Mouse (Mus musculus): ENCODE data around the gene Stk40. TPM values are rescaled to one million over a fixed set of nuclear protein-coding genes. Genes with fewer than 3 reads are reported as not detected.
A peak's percentile ranks its signal among the peaks of the same experiment; 100 is the strongest.

The Stk40 gene
- polyA plus RNA-seq, 1 experiment from 2014 or later = 39.0 TPM

GRCm38 (mm10) chr4:126134236-126134635 lies 30.5 kb downstream of the Stk40 start:
- H3K4me2 ChIP-seq (replicated peaks) = no peak overlapping the region
- H3K9me3 ChIP-seq = no peaks in the 10 kb centered on the region
- peaks cover 83% of the 10 kb centered on the region for H3K36me3 ChIP-seq
- peaks cover 38% of the 10 kb centered on the region for H3K4me1 ChIP-seq
- H3K9ac ChIP-seq = no peak overlapping the region
- no peaks in the 10 kb centered on the region for H3K27me3 ChIP-seq
- ATAC-seq (ENCODE audit: low FRiP score, low read depth) = no peak
- H3K4me3 ChIP-seq = no peak overlapping the region
- no peak overlapping the region for H3K27ac ChIP-seq
- WGBS = 91% methylated on average over 4 of the region's 4 CpGs

GRCm38 (mm10) chr4:126134639-126135038 lies 30.9 kb downstream of the Stk40 start:
- H3K27ac ChIP-seq = no peak overlapping the region
- H3K4me3 ChIP-seq = no peak overlapping the region
- H3K4me1 ChIP-seq = peaks cover 38% of the 10 kb centered on the region
- no peak for ATAC-seq (ENCODE audit: low FRiP score, low read depth)
- no peaks in the 10 kb centered on the region for H3K9me3 ChIP-seq
- peaks cover 83% of the 10 kb centered on the region for H3K36me3 ChIP-seq
- WGBS = 97% methylated on average over 4 of the region's 4 CpGs
- H3K9ac ChIP-seq = no peak overlapping the region
- H3K4me2 ChIP-seq (replicated peaks) = no peak overlapping the region
- no peaks in the 10 kb centered on the region for H3K27me3 ChIP-seq

GRCm38 (mm10) chr4:126137773-126138172 lies 34.0 kb downstream of the Stk40 start:
- peaks cover 7% of the 10 kb centered on the region for H3K4me1 ChIP-seq
- H3K4me3 ChIP-seq = no peak overlapping the region
- H3K9ac ChIP-seq = no peak overlapping the region
- H3K4me2 ChIP-seq (replicated peaks) = no peak overlapping the region
- peaks cover 75% of the 10 kb centered on the region for H3K36me3 ChIP-seq
- no peak for ATAC-seq (ENCODE audit: low FRiP score, low read depth)
- WGBS = 80% methylated on average over 4 of the region's 4 CpGs
- no peak overlapping the region for H3K27ac ChIP-seq
- no peaks in the 10 kb centered on the region for H3K27me3 ChIP-seq
- H3K9me3 ChIP-seq = no peaks in the 10 kb centered on the region

GRCm38 (mm10) chr4:126141021-126141420 lies 37.3 kb downstream of the Stk40 start:
- H3K4me1 ChIP-seq = no peaks in the 10 kb centered on the region
- no peak overlapping the region for H3K4me2 ChIP-seq (replicated peaks)
- no peak overlapping the region for H3K4me3 ChIP-seq
- no peaks in the 10 kb centered on the region for H3K27me3 ChIP-seq
- no peak overlapping the region for H3K27ac ChIP-seq
- H3K9ac ChIP-seq = no peak overlapping the region
- no peak for ATAC-seq (ENCODE audit: low FRiP score, low read depth)
- no peaks in the 10 kb centered on the region for H3K9me3 ChIP-seq
- 72% methylated on average over 5 of the region's 5 CpGs for WGBS
- peaks cover 44% of the 10 kb centered on the region for H3K36me3 ChIP-seq

GRCm38 (mm10) chr4:126145396-126145795 lies 41.6 kb downstream of the Stk40 start:
- H3K27me3 ChIP-seq = no peaks in the 10 kb centered on the region
- ATAC-seq (ENCODE audit: low FRiP score, low read depth) = no peak
- peaks cover 36% of the 10 kb centered on the region for H3K4me1 ChIP-seq
- H3K4me3 ChIP-seq = no peak overlapping the region
- H3K36me3 ChIP-seq = peaks cover 7% of the 10 kb centered on the region
- no peaks in the 10 kb centered on the region for H3K9me3 ChIP-seq
- H3K4me2 ChIP-seq (replicated peaks) = no peak overlapping the region
- WGBS = 65% methylated on average over 3 of the region's 4 CpGs
- H3K9ac ChIP-seq = no peak overlapping the region
- H3K27ac ChIP-seq = no peak overlapping the region

- Histone ChIP-seq H3K27me3 (no peaks in the 10 kb centered on the region), H3K36me3 (peaks cover 18% of the 10 kb centered on the region), H3K27ac (peak overlapping the region; percentile 96), H3K4me2 (replicated peaks) (peak overlapping the region; percentile 99), H3K4me1 (peaks cover 53% of the 10 kb centered on the region), H3K4me3 (peak overlapping the region; percentile 79), H3K9me3 (no peaks in the 10 kb centered on the region), H3K9ac (0 out of 2 replicates have a peak overlapping the region, but pooled peaks have one; percentile 90)
- WGBS = 20% methylated on average over 9 of the region's 9 CpGs
- ATAC-seq (ENCODE audit: low FRiP score, low read depth) = no peak
These were observed 43.3 kb downstream of the Stk40 start for GRCm38 (mm10) chr4:126146974-126147532.

GRCm38 (mm10) chr4:126147533-126148160 lies 43.9 kb downstream of the Stk40 start, which contains the start of gene Eva1b:
Gene Eva1b, plus strand, starts transcription at chr4:126147744.
- H3K4me1 ChIP-seq = peaks cover 59% of the 10 kb centered on the region
- peaks cover 23% of the 10 kb centered on the region for H3K36me3 ChIP-seq
- under 1% methylated on average over 24 of the region's 24 CpGs for WGBS
- peak within 1 kb of the TSS; percentile 79 for H3K4me3 ChIP-seq
- peak within 1 kb of the TSS; percentile 90 for H3K9ac ChIP-seq
- no peaks in the 10 kb centered on the region for H3K27me3 ChIP-seq
- H3K9me3 ChIP-seq = no peaks in the 10 kb centered on the region
- H3K27ac ChIP-seq = peak within 1 kb of the TSS; percentile 96
- H3K4me2 ChIP-seq (replicated peaks) = peak within 1 kb of the TSS; percentile 99
- ATAC-seq (ENCODE audit: low FRiP score, low read depth) = peak; percentile 41

GRCm38 (mm10) chr4:126148161-126148961 lies 44.6 kb downstream of the Stk40 start:
- Histone ChIP-seq H3K4me1 (peaks cover 62% of the 10 kb centered on the region), H3K4me2 (replicated peaks) (peak overlapping the region; percentile 99), H3K9me3 (no peaks in the 10 kb centered on the region), H3K36me3 (peaks cover 30% of the 10 kb centered on the region), H3K4me3 (peak overlapping the region; percentile 79), H3K27ac (peak overlapping the region; percentile 96), H3K27me3 (no peaks in the 10 kb centered on the region), H3K9ac (peak overlapping the region; percentile 90)
- under 1% methylated on average over 65 of the region's 67 CpGs for WGBS
- peak; percentile 54 for ATAC-seq (ENCODE audit: low FRiP score, low read depth)

- Histone ChIP-seq H3K9ac (peak overlapping the region; percentile 90), H3K9me3 (no peaks in the 10 kb centered on the region), H3K27ac (peak overlapping the region; percentile 96), H3K4me2 (replicated peaks) (peak overlapping the region; percentile 99), H3K4me3 (peak overlapping the region; percentile 79), H3K4me1 (peaks cover 62% of the 10 kb centered on the region), H3K27me3 (no peaks in the 10 kb centered on the region), H3K36me3 (peaks cover 31% of the 10 kb centered on the region)
- WGBS = 7% methylated on average over 42 of the region's 42 CpGs
- no peak for ATAC-seq (ENCODE audit: low FRiP score, low read depth)
These were observed 45.4 kb downstream of the Stk40 start for GRCm38 (mm10) chr4:126149041-126149676.

- peak; percentile 1; the same call in 1 of the 2 replicates for ATAC-seq (ENCODE audit: low FRiP score, low read depth)
- Histone ChIP-seq H3K9me3 (no peaks in the 10 kb centered on the region), H3K27ac (peak overlapping the region; percentile 96), H3K36me3 (peaks cover 31% of the 10 kb centered on the region), H3K9ac (peak overlapping the region; percentile 90), H3K4me2 (replicated peaks) (peak overlapping the region; percentile 99), H3K4me1 (peaks cover 62% of the 10 kb centered on the region), H3K27me3 (no peaks in the 10 kb centered on the region), H3K4me3 (peak overlapping the region; percentile 79)
- 7% methylated on average over 10 of the region's 10 CpGs for WGBS
These were observed 46.0 kb downstream of the Stk40 start for GRCm38 (mm10) chr4:126149798-126150197.

- peak overlapping the region; percentile 90 for H3K9ac ChIP-seq
- 2% methylated on average over 16 of the region's 16 CpGs for WGBS
- peak overlapping the region; percentile 79 for H3K4me3 ChIP-seq
- ATAC-seq (ENCODE audit: low FRiP score, low read depth) = peak; percentile 91
- H3K4me2 ChIP-seq (replicated peaks) = peak overlapping the region; percentile 99
- H3K9me3 ChIP-seq = no peaks in the 10 kb centered on the region
- H3K36me3 ChIP-seq = peaks cover 31% of the 10 kb centered on the region
- H3K27me3 ChIP-seq = no peaks in the 10 kb centered on the region
- H3K4me1 ChIP-seq = peaks cover 67% of the 10 kb centered on the region
- peak overlapping the region; percentile 96 for H3K27ac ChIP-seq
These were observed 46.7 kb downstream of the Stk40 start for GRCm38 (mm10) chr4:126150297-126150948.

Measured in limb, embryonic 13.5 days (tissue).